19 mouse cellular contexts compared by ENCODE assay signal in genomic region chr1:38417196-38417595, GRCm38 (mm10).
A peak's percentile ranks its signal among the peaks of the same experiment; 100 is the strongest.
DNase-seq lines count a peak whose midpoint lies in the region; ATAC-seq lines count a peak whose summit lies in the region.
"Had no signal": no experiment of that assay in that cellular context is flagged by ENCODE, and none has a peak within 500 bp of the region (broad histone marks: within the 10 kb centered on the region; RNA-seq: fewer than 3 reads in every experiment).

No protein-coding gene starts in this region.

- peaks cover 14% of the 10 kb centered on the region; the same call in 1 of the 2 replicates for H3K4me1 ChIP-seq in heart, embryonic 10.5 days
- H3K4me1 ChIP-seq in hindbrain, embryonic 10.5 days (replicated peaks), result peaks cover 22% of the 10 kb centered on the region
- peaks cover 20% of the 10 kb centered on the region for H3K4me1 ChIP-seq in limb, embryonic 13.5 days

- no peaks in the 10 kb centered on the region for H3K36me3 ChIP-seq in heart, embryonic 10.5 days
- H3K36me3 ChIP-seq in hindbrain, embryonic 10.5 days, result no peaks in the 10 kb centered on the region
- H3K36me3 ChIP-seq in limb, embryonic 13.5 days, result peaks cover 5% of the 10 kb centered on the region
- H3K36me3 ChIP-seq: embryonic facial prominence, embryonic 13.5 days had no signal

- no peak overlapping the region for H3K4me3 ChIP-seq in heart, embryonic 10.5 days
- no peak overlapping the region for H3K4me3 ChIP-seq in hindbrain, embryonic 10.5 days
- no peak overlapping the region for H3K4me3 ChIP-seq in limb, embryonic 13.5 days
- H3K4me3 ChIP-seq: embryonic facial prominence, embryonic 13.5 days had no signal

- peak; percentile 71 for DNase-seq in heart, adult 11 months
- DNase-seq in heart, embryonic 10.5 days (ENCODE audit: low spot score), result no peak
- DNase-seq in brain, adult 2 months (ENCODE audit: low read depth, low spot score), result peak; percentile 18
- DNase-seq in hindbrain, embryonic 10.5 days (ENCODE audit: low spot score), result no peak
- no peak for DNase-seq in left cerebral cortex, postnatal 4 days
- no peak for DNase-seq in ovary, adult 18-20 months (ENCODE audit: low spot score)
- DNase-seq: adrenal gland, postnatal 14 days; cerebellum, adult 2 months; heart, adult 18-20 months; kidney, adult 2 months; kidney, postnatal 25 days; liver; liver, postnatal 0 days; retina, postnatal 1 day; thymus, postnatal 4 days had no signal

- intact Hi-C loops in left cerebral cortex, postnatal 4 days (cut with DNase I), result no loop called here

- peak overlapping the region; percentile 3 for H3K4me2 ChIP-seq in limb, embryonic 13.5 days (replicated peaks)
- H3K4me2 ChIP-seq: embryonic facial prominence, embryonic 13.5 days had no signal

- H3K9me3 ChIP-seq in heart, embryonic 10.5 days, result no peaks in the 10 kb centered on the region
- no peaks in the 10 kb centered on the region for H3K9me3 ChIP-seq in hindbrain, embryonic 10.5 days
- H3K9me3 ChIP-seq in limb, embryonic 13.5 days, result no peaks in the 10 kb centered on the region
- H3K9me3 ChIP-seq: embryonic facial prominence, embryonic 13.5 days had no signal

- H3K9ac ChIP-seq in limb, embryonic 13.5 days, result no peak overlapping the region
- H3K9ac ChIP-seq: embryonic facial prominence, embryonic 13.5 days; liver, postnatal 0 days had no signal

- no peaks in the 10 kb centered on the region for H3K27me3 ChIP-seq in heart, embryonic 10.5 days (ENCODE audit: insufficient read depth, poor library complexity, severe bottlenecking)
- H3K27me3 ChIP-seq in hindbrain, embryonic 10.5 days (ENCODE audit: insufficient read depth, poor library complexity, severe bottlenecking), result no peaks in the 10 kb centered on the region
- no peaks in the 10 kb centered on the region for H3K27me3 ChIP-seq in limb, embryonic 13.5 days
- H3K27me3 ChIP-seq: CH12.LX; embryonic facial prominence, embryonic 13.5 days had no signal

- H3K27ac ChIP-seq in heart, embryonic 10.5 days, result no peak overlapping the region
- peak overlapping the region; percentile 66; the same call in 1 of the 2 replicates for H3K27ac ChIP-seq in hindbrain, embryonic 10.5 days
- H3K27ac ChIP-seq in limb, embryonic 13.5 days, result no peak overlapping the region

- 84% methylated on average over 12 of the region's 12 CpGs for WGBS in heart, embryonic 10.5 days
- WGBS in hindbrain, embryonic 10.5 days, result 64% methylated on average over 12 of the region's 12 CpGs
- WGBS in limb, embryonic 13.5 days, result 27% methylated on average over 12 of the region's 12 CpGs

- ATAC-seq in limb, embryonic 13.5 days (ENCODE audit: low FRiP score, low read depth), result no peak
- no peak for ATAC-seq in megakaryocyte-erythroid progenitor cell, adult 5-6 weeks (replicated peaks; ENCODE audit: low FRiP score, low TSS enrichment, poor library complexity, severe bottlenecking)
- ATAC-seq: liver, postnatal 0 days had no signal

Comparison
In these comparisons a context has a peak if more than half of its experiments do, and no peak if none do; other contexts are left out.
1. DNase-seq: peak in heart, adult 11 months (single experiment) and brain, adult 2 months (single experiment); none in heart, embryonic 10.5 days (single experiment), hindbrain, embryonic 10.5 days (single experiment), left cerebral cortex, postnatal 4 days (single experiment) and ovary, adult 18-20 months (single experiment).